Mouse (Mus musculus): ENCODE data around the gene Spats2. TPM values are rescaled to one million over a fixed set of nuclear protein-coding genes. Genes with fewer than 3 reads are reported as not detected.

Spats2 gene
- total RNA-seq, 2 experiments from 2014 or later, result 0.46 TPM; not detected in 1

DNA sequence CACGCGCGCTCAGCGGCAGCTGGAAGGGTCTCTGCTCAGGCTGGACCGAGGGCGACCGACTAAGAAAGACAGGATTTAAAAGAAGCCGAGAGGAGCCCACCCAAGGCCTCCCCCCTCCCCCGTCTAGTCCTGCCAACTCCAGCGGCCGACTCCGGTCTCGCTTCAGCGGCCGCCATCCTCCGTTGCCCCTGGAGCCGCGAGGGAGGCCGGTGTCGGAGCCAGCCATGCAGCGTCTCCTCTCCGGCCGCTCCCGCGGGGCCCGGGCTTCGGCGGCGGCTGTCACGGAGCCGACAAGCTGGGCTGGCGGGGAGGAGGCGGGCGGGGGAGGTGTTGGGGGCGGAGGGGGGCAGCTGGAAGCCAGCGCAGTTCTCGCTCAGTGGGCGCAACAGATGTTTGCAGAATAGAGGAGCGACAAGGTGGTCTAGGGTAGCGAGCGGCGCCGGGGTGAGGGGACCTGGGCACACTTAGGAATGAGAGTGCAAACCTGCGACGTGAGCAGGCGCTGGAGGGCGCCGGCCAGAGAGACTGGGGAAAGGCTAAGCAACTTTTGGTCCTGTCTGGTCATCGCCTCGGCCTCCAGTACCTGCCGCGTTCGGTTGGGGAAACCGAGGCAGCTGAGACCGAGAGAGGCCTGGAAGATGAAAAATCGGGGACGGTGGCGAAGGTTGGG is 28.8 kb upstream of the Spats2 start:
- ATAC-seq (replicated peaks; ENCODE audit: poor library complexity, severe bottlenecking), result no peak

DNA sequence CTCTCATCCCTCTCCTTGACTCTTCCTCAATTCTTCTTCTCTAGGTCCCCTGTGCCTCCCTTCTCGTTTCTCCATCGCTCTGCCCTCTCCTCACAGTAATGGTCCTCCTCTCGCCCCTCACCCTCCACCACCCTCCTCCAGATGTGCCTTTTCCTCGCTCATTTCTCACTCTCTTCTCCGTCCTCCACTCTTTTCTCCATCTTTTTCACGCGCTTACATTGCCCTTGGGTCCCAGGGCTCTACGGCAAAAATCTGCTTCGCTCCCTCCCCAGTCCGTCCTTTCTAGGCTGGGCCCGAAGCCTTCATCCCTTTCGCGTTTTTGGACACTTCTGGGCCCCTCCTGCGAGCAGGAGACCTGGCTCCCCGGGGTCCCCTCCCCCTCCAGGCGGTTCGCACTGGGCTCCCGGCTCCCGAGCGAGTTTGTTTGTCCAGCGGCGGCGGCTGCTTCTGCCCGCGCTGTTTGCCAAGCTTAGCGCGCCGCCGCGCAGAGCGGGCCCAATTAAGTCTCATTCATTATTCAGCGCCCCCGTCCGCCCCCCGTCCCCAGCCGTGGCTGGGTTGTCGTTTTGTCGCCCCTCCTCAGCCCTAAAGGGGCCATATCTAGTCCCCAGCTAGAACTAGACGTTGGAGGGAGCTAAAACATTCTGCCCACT is 27.8 kb upstream of the Spats2 start:
- no peak for ATAC-seq (replicated peaks; ENCODE audit: poor library complexity, severe bottlenecking)

DNA sequence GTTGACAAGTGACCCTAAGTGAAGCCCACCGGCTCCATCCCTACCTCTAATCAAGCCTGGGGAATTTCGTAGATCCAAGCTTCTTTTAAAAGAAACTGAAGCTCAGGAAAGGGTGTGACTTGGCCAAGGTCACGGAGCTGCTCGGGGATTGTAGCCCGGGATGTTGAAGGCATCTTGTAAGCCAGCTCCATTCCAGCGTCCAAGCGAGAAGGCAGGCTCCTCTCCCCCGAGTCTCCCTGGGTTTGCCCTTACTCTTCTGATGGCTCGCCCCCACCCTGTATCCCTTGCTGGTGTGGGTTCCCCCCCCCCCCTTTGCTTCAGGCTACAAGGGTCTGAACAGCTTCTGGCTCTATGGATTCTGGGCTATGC is 27.2 kb upstream of the Spats2 start:
- no peak for ATAC-seq (replicated peaks; ENCODE audit: poor library complexity, severe bottlenecking)

DNA sequence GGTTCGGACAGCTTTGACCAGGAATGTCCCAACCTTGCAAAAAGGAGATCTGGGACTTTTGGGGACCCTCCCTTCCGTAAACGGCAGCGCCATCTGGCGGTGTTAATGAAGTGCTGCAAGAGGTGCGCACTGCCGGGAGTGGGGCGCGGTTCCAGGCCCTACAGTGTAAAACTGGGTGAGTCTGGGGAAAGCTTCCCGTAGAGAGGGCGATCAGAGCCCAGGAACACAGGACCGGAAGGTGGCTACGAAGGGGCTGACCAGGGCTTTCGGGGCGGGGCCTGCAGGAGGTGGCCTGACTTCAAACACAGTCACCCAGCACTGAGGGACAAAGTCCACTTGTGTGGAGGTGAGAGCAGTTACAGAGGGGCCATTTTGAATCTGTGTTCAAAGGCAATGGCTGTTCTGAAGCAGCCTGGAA is 26.6 kb upstream of the Spats2 start:
- peak; percentile 74 for ATAC-seq (replicated peaks; ENCODE audit: poor library complexity, severe bottlenecking)

DNA sequence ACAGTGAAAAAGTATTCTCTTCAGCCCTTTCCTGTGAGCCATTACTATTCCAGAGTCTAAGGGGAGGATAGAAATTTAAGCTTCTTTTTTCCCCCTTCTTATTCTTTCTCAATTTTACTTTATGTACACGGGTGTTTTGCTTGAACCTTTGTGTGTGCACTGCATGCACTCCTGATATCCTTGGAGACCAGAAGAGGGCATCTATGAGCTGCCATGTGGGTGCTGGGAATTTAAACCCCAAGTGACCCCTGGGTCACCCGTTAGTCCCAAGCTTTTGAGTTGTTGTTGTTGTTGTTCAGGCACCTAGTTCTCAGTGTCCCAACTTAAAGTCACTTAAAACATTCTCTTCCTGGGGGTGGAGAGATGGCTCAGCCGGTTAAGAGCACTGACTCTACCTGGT is 25.7 kb upstream of the Spats2 start:
- no peak for ATAC-seq (replicated peaks; ENCODE audit: poor library complexity, severe bottlenecking)

DNA sequence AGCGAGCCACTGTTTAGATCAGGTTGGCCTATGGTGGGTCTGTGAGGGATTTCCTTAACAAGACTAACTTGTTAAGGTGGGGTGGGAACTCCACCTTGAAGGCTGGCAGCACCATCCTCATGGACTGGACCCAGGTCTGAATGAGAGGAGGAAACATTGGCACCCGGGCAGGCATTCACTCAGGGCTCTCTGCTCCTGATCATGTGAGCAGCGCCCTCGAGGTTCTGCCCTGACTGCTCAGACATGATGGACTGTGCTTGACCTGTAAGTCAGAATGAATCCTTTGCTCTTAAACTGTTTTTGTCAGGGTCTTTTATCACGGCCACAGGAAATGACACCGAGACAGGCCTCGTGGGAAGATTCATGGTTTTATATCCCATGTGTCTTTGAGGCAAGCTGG is 20.5 kb upstream of the Spats2 start:
- no peak for ATAC-seq (replicated peaks; ENCODE audit: poor library complexity, severe bottlenecking)

DNA sequence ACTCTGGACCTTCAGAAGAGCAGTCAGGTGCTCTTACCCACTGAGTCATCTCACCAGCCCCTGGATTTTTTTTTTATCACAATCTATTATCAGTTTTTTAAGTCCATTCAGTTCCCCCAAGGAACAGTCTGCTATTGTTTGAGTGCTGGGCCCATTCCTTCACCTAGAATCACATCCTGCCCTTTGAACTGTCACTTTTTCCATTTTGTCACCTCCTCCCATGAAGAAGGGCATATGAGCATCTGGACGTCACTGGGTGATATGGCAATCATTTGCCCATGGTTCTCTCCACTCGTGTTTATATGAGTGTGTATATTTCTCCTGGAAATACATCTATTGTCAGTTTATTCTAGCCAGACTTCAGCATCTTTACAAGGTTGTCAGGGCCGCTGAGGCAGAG is 17.9 kb upstream of the Spats2 start:
- no peak for ATAC-seq (replicated peaks; ENCODE audit: poor library complexity, severe bottlenecking)

DNA sequence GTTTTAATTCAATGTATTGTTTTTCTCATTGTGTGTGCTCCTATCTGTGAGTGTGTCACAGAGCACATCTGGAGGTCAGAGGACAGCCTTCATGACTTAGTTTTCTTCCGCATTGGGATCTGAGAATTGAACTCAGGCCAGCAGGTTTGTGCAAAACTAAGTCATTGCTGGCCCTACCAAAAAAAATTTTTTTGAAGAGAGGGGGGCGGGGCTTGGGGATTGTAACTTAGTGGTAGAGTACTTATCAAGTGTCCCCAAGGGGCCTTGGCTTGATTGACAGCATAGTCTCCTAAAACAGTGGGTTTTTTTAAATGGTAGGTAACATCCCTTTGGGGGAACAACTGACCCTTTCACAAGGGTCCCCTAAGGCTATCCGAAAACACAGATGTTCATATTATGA is 14.6 kb upstream of the Spats2 start:
- ATAC-seq (replicated peaks; ENCODE audit: poor library complexity, severe bottlenecking), result no peak

DNA sequence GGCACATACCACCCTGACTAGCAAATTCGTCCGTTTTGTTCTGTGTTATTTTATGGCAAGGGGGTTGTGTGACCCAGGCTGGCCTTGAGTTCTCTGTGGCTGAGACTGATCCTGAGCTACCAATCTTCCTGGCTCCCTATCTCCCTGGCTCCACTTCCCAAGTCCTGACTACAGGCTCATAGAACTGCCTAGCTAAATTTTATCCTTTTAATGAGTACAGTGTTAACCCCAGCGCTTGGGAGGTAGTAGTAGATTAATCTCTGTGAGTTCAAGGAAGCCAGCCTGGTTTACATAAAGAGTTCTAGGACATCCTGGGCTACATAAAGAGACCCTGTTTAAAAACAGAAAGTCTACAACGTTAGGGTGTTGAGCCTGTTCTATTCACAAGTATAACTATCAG is 13.9 kb upstream of the Spats2 start:
- no peak for ATAC-seq (replicated peaks; ENCODE audit: poor library complexity, severe bottlenecking)

DNA sequence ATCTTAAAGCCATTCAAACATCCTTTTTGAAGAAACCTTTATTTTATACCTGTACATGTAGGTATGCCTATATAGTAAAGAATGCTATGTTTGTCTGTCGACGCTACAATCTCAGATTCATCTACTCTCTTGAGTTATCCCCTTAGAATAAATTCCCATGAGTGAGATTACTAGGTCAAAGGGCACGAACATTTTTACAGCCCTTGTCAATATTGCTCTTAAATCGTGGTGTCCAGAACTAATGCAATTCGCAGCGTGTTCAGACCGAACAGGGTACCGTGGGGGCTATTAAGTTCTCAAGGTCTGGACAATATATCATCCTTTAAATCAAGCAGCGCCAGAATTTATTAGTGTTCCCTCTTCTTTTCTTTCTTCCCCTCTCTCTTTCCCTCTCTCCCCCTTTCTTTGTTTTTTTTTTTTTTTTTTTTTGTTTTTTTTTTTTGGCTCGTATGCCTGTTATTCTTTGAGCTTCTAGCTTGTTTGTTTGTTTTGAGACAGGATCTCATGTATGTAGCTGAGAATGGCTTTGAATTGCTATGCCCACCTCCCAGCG is 12.8 kb upstream of the Spats2 start:
- ATAC-seq (replicated peaks; ENCODE audit: poor library complexity, severe bottlenecking), result no peak

DNA sequence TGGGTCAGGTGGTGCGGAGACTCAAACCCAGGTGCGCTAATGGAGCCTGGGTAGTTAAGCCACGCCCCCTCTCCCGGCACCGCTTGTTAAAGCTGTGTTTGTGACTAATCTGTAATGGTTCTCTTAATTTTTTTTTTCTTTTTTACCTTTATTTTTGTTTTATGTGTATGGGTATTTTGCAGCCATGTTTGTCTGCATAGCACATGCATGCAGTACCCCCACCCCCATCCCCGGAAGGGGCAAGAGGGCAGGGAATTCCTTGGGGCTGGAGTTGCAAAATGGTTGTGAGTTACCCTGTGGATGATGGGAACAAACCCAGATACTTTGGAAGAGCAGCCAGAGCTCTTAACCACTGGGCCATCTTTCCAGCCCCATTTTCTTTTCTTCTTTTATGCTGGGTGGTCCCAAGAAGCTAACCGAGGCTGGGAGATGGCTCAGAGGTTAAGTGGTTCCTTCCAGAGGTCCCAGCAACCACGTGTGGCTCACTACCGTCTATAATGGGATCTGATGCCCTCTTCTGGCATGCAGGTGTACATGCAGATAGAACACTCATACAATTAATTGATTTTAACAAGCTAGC is 12.2 kb upstream of the Spats2 start:
- peak; percentile 48 for ATAC-seq (replicated peaks; ENCODE audit: poor library complexity, severe bottlenecking)

DNA sequence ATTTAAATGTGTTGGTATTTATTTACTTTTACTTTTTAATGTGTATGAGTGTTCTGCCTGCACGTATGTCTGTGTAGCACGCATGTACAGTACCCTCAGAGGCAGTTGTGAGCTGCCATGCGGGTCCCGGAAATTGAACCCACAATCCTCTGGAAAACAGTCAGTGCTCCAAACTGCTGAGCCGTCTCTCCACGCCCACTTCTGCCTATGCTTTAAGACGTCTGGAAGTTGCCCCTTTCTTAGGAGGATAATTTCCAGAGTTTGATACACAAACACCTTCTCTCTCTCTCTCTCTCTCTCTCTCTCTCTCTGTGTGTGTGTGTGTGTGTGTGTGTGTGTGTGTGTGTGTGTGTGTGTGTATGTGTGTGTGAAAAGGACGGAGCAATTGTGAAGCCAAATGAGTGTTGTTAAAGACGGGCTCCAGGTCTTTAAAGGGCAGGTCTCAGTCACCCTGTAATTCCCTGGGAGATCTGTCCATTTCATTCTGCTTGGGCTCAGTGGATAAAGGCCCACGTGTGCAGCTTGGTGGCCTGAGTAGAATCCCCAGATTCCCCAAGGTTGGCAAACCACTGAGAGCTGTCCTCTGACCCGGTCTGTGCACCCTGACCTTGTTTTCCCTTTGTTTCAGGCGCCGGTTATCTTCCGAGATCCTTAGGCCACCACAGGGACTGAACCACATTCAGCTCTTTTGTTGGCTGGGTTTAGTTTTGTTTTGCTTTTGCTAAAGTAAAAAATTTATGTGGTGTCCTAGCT is 11.2 kb upstream of the Spats2 start:
- no peak for ATAC-seq (replicated peaks; ENCODE audit: poor library complexity, severe bottlenecking)

DNA sequence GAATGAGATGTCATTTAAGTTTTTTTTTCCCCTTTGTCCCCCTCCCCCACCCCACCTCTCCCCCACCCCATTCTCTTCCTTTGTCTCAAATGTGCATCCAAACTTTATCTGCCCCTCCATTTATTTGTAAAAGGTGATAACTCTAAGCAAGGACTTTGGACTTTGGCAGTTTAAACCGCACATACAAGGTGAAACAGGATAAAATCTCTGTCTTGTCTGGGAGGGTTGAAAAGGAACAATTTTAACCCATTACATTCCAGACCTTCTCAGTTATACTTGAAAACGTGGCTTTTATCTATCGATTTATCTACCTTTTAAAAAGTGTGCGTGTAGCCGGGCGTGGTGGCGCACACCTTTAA is 10.7 kb upstream of the Spats2 start:
- ATAC-seq (replicated peaks; ENCODE audit: poor library complexity, severe bottlenecking), result no peak

DNA sequence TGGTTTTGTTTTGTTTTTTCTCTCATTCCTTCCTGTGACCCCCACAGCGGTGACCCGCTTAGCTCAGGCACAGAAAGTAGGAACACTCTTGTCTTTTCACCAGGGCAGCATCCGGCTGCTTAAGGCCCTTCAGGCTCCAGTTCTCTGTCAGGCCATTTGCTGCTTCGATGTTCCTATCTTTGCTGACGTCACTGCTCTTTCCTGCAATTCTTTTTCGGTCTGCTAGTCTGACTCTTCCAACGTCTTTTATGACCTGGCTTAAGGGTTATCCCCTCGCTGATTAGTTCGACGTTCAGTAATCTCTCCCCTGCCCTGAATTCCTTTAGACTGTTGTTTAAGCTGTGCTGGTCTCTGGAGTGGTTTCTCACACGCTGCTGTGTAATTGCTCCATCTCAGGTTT is 9.2 kb upstream of the Spats2 start:
- ATAC-seq (replicated peaks; ENCODE audit: poor library complexity, severe bottlenecking), result no peak

DNA sequence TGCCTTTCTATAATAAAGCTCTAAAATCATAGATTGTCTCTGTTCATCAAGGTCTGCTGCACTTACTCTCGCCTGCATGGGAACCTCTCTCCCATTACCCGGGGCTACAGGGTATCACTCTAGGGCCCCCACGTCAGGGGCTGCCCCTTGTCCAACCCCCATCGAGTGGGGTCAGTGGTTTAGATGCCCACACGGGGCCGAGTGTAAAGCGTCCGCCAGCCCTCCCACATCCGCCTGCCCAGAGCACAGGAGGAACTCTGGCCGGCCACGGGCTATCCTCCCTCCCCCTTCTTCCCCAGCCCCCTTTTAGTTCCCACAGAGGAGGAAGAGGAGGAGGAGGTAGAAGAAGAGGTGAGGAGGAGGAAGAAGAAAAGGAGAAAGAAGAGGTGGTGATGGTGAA is 4.9 kb upstream of the Spats2 start:
- no peak; the same call in 1 of the 2 replicates for ATAC-seq (replicated peaks; ENCODE audit: poor library complexity, severe bottlenecking)

DNA sequence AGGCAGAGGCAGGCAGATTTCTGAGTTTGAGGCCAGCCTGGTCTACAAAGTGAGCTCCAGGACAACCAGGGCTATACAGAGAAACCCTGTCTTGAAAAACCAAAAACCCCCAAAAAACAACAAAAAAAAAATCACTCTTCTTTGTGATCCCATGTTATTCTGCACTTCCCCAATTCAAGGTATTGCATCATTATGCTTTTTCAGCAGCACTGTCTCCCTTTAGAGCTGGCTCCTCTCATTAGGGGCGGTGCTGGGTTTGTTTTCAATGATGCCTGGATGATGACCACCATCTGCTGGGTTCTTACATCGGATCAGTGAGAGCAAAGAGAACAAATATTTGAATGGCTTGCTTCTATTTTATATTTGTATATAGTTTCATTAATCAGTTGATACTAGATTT is 3.1 kb upstream of the Spats2 start:
- ATAC-seq (replicated peaks; ENCODE audit: poor library complexity, severe bottlenecking), result peak; percentile 78

DNA sequence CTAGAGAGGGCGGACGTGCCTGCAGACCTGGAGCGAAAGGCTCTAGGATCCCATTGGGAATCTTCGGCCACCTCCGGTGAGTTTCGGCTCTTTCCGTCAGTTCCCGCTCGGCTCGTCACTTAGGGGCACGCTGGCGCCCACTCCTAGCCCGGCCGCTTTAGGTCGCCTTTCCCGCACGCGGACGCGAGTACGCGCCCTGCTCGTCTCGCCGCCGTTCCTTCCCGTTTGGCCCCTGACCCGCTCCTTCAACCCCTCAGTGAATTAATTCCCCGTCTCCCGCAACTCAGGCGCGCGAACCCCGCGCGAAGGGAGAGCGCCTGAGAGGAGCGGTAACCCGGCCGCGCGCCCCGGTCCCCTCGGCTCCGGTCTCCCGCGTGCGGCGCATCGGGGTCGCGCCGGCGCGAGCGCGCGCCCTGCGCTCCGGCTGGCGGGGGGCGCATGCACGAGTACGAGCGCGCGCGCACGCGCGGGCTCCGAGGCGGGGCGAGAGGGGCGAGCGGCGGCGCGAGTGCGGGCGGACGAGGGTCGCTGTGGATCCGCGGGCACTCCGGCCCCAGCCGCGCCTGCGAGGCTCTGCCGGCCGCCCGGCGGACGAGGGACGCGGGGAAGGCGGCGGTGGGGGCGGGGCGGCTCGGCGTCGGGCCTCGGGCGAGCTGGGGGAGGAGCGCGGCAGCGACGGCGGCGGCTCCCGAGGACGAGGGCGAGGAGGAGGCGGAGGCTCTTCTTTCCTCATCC is 532 bp downstream of the Spats2 start:
- peak; percentile 33 for ATAC-seq (replicated peaks; ENCODE audit: poor library complexity, severe bottlenecking)

DNA sequence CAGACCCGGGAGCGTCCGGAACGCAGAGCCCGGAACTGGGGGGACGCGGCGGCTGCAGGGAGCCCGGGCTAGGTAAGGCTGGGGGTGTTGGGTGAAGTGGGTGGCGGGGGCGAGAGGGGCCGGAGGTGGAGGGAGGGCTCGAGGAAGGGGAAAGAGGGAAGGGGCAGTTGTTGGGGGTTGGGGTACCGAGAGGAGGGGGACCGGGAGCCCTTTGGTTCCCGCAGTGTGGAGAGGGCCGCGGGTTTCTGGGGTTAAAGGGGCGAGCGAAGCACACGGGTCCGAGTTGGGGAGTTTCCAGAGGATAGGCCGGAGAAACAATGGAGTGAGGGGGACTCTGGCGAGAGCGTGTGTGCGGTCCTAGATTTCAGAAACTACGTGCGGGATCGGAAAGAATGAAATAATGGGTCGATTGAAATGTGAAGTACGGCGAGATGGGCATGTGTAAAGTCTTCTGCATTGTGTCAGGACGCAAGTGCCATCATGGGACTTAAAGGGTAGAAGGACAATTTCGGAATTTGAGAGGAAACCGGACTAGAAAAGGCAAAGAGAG is 1.2 kb downstream of the Spats2 start:
- no peak for ATAC-seq (replicated peaks; ENCODE audit: poor library complexity, severe bottlenecking)

DNA sequence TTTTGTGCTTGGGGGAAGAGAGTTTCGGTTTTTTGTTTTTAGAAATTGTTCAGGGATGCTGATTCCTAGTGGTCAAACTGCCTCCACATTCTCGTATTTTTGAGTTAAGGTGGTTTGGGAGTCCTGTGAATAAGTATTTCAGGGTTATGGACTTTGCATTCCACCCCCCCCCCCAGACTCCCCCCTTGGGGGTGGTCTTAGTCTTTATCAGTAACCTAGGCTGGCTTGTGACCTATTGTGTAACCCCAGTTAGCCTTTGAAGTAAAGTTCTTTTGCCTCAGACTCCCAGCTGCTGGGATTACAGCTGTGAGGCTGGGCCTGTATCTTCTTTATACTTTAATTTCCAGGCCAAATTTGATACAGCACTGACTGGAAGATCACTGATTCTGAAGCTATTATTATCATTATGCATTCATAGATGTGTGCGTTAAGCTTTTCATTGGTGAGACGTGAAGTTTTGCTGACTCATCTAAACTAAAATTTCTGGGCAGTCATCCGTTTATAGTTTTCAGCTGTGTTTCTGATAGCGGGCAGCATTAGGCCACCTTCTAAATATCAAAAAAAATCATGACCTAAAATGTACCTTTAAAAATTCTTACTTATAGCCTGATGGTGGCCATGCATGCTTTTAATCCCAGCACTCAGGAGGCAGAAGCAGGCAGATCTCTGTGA is 2.3 kb downstream of the Spats2 start:
- ATAC-seq (replicated peaks; ENCODE audit: poor library complexity, severe bottlenecking), result no peak

DNA sequence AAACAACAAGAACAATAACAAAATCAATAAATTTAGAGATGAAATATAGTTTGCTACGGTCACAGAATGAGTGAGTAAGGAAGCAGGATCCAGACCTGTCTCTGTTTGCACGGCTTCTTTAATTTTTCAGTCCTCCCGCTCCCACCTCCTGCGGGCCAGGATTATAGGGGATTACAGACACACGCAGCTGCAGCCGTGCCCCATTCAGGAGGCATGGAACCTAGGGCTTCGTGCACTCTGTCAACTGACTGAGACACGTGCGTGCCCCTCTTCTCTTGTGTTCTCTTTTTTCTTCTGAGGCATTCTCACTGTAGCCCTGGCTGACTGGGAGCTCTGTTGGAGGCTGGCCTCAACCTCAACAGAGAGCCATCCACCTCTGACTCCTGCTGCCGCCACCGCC is 3.7 kb downstream of the Spats2 start:
- ATAC-seq (replicated peaks; ENCODE audit: poor library complexity, severe bottlenecking), result no peak
